Mouse (Mus musculus): ENCODE data around the gene Trmt2b.

DNA sequence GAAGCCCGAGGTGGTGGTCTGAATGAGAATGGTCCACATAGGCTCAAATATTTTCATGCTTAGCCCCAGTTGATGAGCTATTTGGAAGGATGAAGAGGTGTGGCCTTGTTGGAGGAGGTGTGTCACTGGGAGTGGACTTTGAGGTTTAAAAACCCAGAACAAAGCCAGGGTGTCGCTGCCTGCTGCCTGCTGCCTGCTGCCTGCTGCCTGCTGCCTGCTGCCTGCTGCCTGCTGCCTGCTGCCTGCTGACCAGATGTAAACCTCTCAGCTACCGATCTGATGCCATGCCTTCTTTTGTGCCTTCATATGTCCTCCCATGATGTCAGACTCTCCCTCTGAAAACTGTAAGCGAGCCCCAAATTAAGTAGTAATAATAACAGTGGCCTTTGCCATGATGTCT lies 54.9 kb downstream of the Trmt2b start, which contains the start of gene Nox1:
- TF ChIP-seq POLR2A (IDR thresholded peaks at IDR 0.05; ENCODE audit: low read depth, low read length) (no peak), CTCF (IDR thresholded peaks at IDR 0.05; ENCODE audit: extremely low read depth, insufficient read depth, insufficient read length, insufficient replicate concordance) (no peak)
